Mouse (Mus musculus): Measurements from ENCODE around the gene Zfx.

DNA sequence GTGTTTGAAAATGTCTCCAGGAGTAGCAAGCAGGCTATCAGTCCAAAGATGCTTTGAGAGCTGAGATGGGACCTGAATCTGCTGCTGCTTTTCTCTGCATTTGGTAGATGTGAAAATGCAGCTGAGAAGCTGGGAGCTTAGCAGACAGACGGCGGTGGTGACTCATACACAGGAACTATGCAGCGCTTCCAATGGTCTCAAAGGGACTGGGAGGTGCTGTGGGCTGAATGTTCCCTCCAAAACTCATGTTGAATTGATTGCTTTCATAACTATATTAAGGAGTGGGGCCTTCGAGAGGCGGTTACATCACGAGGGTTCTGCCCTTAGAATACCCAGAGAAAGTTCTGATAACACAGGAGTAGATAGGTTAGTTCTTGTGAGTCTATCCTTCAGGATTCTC lies 62.3 kb downstream of the Zfx start:
- TF ChIP-seq POLR2A (IDR thresholded peaks at IDR 0.05; ENCODE audit: insufficient read length, low read depth) (no peak), CEBPB (IDR thresholded peaks at IDR 0.05; ENCODE audit: insufficient read depth, poor library complexity, severe bottlenecking) (no peak), MAX (IDR thresholded peaks at IDR 0.05; ENCODE audit: low read depth) (no peak), POLR2AphosphoS2 (IDR thresholded peaks at IDR 0.05; ENCODE audit: insufficient read length, low read depth) (no peak)
